Mouse (Mus musculus): ENCODE data around the gene Fancm.

DNA sequence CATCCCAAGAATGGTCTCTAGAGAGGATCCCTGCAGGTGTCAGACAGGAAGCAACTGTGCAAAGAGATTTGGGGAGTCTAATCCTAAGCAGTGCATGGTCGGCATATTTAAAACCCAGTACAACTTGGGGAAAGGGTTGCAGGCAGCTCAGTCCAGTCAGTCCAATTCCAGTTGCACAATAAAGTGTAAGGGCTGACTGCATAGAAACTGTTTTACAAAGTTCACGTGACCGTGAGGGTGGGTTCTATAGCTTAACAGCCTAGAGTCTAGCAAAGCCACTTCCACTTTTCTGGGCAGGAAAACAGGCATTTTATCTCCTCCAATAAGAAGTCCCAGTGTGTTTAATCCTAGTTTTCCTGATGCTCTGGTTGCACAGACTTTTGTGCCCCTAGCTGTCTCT is 36.1 kb downstream of the Fancm start:
- TF ChIP-seq POLR2A (IDR thresholded peaks at IDR 0.05; ENCODE audit: extremely low read depth, insufficient read depth, low read length) = no peak
- TF ChIP-seq CTCF (IDR thresholded peaks at IDR 0.05; ENCODE audit: extremely low read depth, insufficient read depth, low read length) = no peak

All from cortical plate, adult 2 months (tissue).